Mouse (Mus musculus) urinary bladder, adult 18-20 months (tissue): Measurements from ENCODE around the gene Lins1.
A peak's percentile ranks its signal among the peaks of the same experiment; 100 is the strongest.

Experiments
- DNase-seq, 2 experiments: peaks; one replicate each; pipeline ENCODE4 v3.0.0; 2022; ENCODE audit warnings: low spot score in 2 of 2, mixed read lengths in 2 of 2

Gene Lins1

DNA sequence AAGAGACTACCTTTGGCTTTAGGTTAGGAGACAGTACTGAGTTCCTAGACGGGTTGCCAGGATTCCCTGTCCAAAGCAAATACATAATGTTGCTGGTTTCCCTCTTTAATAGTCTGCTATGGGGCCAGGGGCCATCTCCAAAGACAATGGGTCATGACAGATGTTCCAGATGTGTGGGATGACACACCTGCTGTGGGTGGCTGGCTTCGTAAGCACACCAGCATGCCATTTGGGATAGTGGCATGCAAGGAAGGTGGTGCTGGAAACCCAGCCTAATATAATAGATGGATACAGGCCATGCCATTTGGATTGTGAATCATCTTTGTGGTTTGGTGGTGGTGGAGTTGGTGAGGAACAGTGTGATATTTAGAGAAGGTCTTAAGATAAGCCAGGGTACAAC lies 39.5 kb downstream of the Lins1 start:
- no peak for DNase-seq

- DNase-seq = no peak
Observed at GRCm38 (mm10) chr7:66733431-66733830, 43.7 kb downstream of the Lins1 start.

DNA sequence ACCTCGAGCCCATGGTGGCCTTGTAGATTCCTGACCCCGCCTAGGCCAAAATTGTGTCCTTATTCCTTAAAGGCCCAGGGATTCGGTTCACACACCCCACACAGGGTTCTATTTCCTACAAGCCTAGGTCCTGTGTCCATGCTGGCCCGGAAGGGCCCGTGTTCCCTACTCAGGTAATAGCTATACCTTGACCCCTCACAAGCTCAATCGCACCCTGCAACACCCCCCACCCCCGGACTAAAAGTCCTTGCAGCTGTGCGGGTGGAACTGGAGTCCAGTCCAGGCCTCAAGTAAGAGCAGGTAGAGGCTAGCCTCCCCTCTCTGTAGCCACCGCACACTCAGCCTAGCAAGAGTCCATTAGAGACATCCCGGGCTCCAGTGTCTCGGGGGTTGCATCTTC lies 44.2 kb downstream of the Lins1 start:
- DNase-seq = no peak

GRCm38 (mm10) chr7:66734466-66734865 lies 44.8 kb downstream of the Lins1 start:
- DNase-seq = no peak

- DNase-seq = no peak
Observed at GRCm38 (mm10) chr7:66734993-66735392, 45.3 kb downstream of the Lins1 start.

- no peak for DNase-seq
Observed at GRCm38 (mm10) chr7:66737418-66737817, 47.7 kb downstream of the Lins1 start.

DNA sequence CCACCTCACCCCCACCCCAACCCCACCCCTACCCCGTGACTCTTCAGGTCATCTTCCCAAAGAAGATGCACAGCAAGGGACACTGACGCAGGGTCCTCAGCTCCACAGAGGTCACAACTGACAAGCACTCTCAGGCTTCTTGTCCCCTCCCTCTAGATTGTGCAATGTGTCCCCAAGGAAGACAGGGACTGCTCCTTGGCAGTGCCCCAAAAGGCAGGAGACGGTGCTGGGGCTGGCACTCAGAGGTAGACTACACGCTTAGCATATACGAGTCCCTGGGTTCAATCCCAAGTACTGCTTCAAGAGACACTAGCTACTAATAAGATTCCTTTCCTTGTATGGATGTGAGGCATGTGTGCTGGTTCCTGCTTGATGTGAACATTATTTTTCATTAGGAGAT lies 51.3 kb downstream of the Lins1 start:
- no peak for DNase-seq

DNA sequence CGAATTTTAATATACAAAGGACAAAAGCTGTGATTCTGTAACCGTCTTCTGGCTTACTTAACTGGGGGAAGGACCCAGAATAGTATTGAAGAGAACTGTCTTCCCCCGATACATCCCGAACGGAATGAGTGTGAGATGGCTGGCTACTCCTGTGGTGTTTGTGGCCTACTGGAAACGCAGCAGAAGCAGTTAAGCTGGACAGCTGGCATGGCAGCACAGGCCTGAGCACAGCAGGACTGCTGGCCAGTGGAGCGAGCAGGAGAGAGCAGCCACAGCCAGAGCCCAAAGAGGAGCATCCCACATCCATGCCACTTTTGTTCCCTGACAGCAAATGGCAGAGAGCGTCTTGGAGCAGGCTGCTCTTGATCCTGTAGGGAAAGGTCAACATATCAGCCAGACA lies 51.7 kb downstream of the Lins1 start:
- no peak for DNase-seq

- peak; percentile 49 to 50 for DNase-seq
Observed at GRCm38 (mm10) chr7:66743377-66743781, 53.7 kb downstream of the Lins1 start, which contains the start of gene Cers3. Cers3 (plus strand) TSS chr7:66743504.

- DNase-seq = peak in 1 of 2 experiments; percentile 33
Observed at GRCm38 (mm10) chr7:66746972-66747371, 57.3 kb downstream of the Lins1 start.

GRCm38 (mm10) chr7:66749998-66750397 lies 60.3 kb downstream of the Lins1 start:
- no peak for DNase-seq

DNA sequence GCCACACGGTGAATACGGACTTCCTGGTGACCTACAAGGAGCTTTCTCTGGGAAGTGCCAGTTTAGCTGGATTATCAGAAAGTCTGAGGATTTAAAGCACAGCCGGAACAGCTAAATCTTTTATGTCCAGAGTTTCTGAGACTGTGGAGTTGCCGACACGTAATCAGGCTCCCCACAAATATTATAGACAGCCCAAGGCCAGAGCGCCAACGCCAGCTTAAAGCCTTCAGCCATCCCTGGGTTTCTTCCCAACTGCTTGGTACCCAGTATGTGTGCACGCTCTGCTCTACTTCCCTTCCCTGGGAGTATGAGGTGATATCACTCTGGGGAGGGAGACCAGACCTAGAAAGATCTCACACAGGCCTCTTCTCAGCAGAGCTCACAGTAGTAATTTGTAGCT lies 64.1 kb downstream of the Lins1 start:
- no peak for DNase-seq

DNA sequence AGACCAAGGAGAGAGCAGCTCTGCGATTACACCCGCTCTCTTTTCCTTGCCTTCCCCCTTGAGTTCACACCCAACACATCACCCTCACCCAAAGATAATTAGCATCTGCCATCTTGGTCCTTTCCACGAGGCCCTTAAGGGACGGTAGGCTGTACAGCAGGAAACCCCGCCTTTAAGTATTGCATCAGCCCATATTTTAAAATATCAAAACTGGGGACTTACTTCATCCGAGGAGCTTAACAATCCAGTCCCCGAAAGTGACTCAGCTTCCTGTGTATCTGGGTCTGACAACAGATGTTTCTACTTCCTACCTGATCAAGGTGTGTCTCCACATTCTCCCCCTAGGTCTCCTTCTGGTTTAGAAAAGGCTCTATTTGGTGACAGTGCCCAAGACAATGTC lies 65.9 kb downstream of the Lins1 start:
- no peak for DNase-seq
